Mouse (Mus musculus) bone marrow, adult 2 months (tissue): ENCODE results near the gene Sipa1l1.

Source experiments
- CTCF ChIP-seq: fragments of 200-500 bp; IDR thresholded peaks from 2 replicates; pipeline ENCODE4 v1.5.1; 2011; ENCODE audit warnings: low read length, control low read depth; ENCODE audit not compliant: control insufficient read depth, insufficient read depth
- POLR2A ChIP-seq: fragments of 200-500 bp; IDR thresholded peaks from 2 replicates; pipeline ENCODE4 v1.6.1; 2011; ENCODE audit warnings: low read depth, mild to moderate bottlenecking, control low read depth, low read length, borderline replicate concordance; ENCODE audit not compliant: control insufficient read depth

GRCm38 (mm10) chr12:82189715-82190581 lies 20.8 kb downstream of the Sipa1l1 start:
- TF ChIP-seq POLR2A (no peak), CTCF (no peak)
